ENCODE assay signal across 22 mouse cellular contexts in the genomic region with DNA sequence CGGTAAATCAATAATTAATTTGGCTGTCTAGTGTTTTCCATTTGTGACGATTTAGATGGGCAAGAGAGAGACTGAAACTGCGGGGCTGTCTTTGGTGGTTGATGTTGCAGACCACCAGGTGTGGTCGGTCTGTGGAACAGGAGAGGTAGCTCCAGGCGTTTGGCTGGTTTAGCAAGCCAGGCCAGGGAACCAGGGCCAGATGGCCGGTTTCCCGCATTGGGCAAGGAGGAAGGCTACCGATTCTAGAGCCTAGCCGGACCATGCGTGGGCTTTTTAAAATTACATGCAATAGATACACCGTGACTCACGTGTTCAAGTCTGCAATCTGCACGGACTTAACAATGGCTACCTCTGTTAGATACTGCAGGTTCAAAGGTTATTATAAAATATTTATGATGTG. TPM values are rescaled to one million over a fixed set of nuclear protein-coding genes. Genes with fewer than 3 reads are reported as not detected.
A peak's percentile ranks its signal among the peaks of the same experiment; 100 is the strongest.
DNase-seq lines count a peak whose midpoint lies in the region; ATAC-seq lines count a peak whose summit lies in the region.
"Had no signal": no experiment of that assay in that cellular context is flagged by ENCODE, and none has a peak within 500 bp of the region (broad histone marks: within the 10 kb centered on the region; RNA-seq: fewer than 3 reads in every experiment).

No protein-coding gene starts in this region.

- no peak overlapping the region for H3K27ac ChIP-seq in kidney, embryonic 15.5 days
- H3K27ac ChIP-seq: embryonic facial prominence, embryonic 13.5 days; forebrain, embryonic 12.5 days; heart, embryonic 10.5 days; heart, embryonic 15.5 days; hindbrain, embryonic 13.5 days; hindbrain, postnatal 0 days had no signal

- WGBS in kidney, embryonic 15.5 days = 91% methylated on average over 13 of the region's 13 CpGs

- H3K36me3 ChIP-seq in kidney, embryonic 15.5 days = peaks cover 67% of the 10 kb centered on the region

- no peaks in the 10 kb centered on the region for H3K4me1 ChIP-seq in kidney, embryonic 15.5 days
- H3K4me1 ChIP-seq: embryonic facial prominence, embryonic 13.5 days; forebrain, embryonic 12.5 days; heart, embryonic 15.5 days; hindbrain, embryonic 13.5 days had no signal

- no peak overlapping the region for H3K4me3 ChIP-seq in kidney, embryonic 15.5 days (replicated peaks)
- H3K4me3 ChIP-seq: embryonic facial prominence, embryonic 13.5 days; forebrain, embryonic 12.5 days; heart, embryonic 10.5 days; heart, embryonic 15.5 days; hindbrain, embryonic 13.5 days had no signal

- no peak overlapping the region for H3K4me2 ChIP-seq in kidney, embryonic 15.5 days
- H3K4me2 ChIP-seq: embryonic facial prominence, embryonic 13.5 days; forebrain, embryonic 12.5 days; heart, embryonic 15.5 days; hindbrain, embryonic 13.5 days had no signal

- H3K9me3 ChIP-seq in kidney, embryonic 15.5 days (replicated peaks) = no peaks in the 10 kb centered on the region
- H3K9me3 ChIP-seq: embryonic facial prominence, embryonic 13.5 days; forebrain, embryonic 12.5 days; G1E; heart, embryonic 10.5 days; heart, embryonic 15.5 days; hindbrain, embryonic 13.5 days had no signal

- H3K27me3 ChIP-seq in kidney, embryonic 15.5 days = no peaks in the 10 kb centered on the region
- H3K27me3 ChIP-seq: CH12.LX; embryonic facial prominence, embryonic 13.5 days; forebrain, embryonic 12.5 days; heart, embryonic 15.5 days; hindbrain, embryonic 13.5 days had no signal

- no peak for DNase-seq in cerebellum, adult 8-10 months
- DNase-seq in cerebellum, adult 18-20 months = peak; percentile 68 to 72
- DNase-seq in cerebellum, postnatal 10 days = peak; percentile 59 to 69
- DNase-seq in gastrocnemius, adult 18-20 months (ENCODE audit: low spot score) = no peak
- DNase-seq: adrenal gland, postnatal 10 days; gastrocnemius, postnatal 36 days; heart, adult 18-20 months; heart, postnatal 14 days; kidney, adult 11 months; kidney, adult 9 months had no signal

- peak; percentile 49; the same call in 1 of the 2 replicates for ATAC-seq in cerebellum, adult (ENCODE audit: insufficient number of reproducible peaks, low FRiP score, low TSS enrichment)
- ATAC-seq in granulocyte monocyte progenitor cell, adult 5-6 weeks (replicated peaks; ENCODE audit: poor library complexity, severe bottlenecking) = no peak
- ATAC-seq in kidney, embryonic 15.5 days (replicated peaks; ENCODE audit: low FRiP score) = no peak
- ATAC-seq: hindbrain, postnatal 0 days had no signal

- no peak overlapping the region for H3K9ac ChIP-seq in kidney, embryonic 15.5 days
- H3K9ac ChIP-seq: embryonic facial prominence, embryonic 13.5 days; forebrain, embryonic 12.5 days; heart, embryonic 15.5 days; hindbrain, embryonic 13.5 days had no signal

RNA-seq across cellular contexts. Expression of a gene that starts 12.7 kb away (rescaled TPM):
- total RNA-seq in granulocyte monocyte progenitor cell, adult 5-6 weeks (2014; fragmentation: Nextera tagmentation) = 3.0 and 9.3 TPM in 2 replicates
- total RNA-seq in granulocyte monocyte progenitor cell, adult 5-6 weeks (2017) = 3.6 and 4.9 TPM in 2 replicates
- 12.6 and 15.5 TPM in 2 replicates for polyA plus RNA-seq in kidney, embryonic 15.5 days (2015; fragmentation: Nextera tagmentation; extraction: Ambion mirVana)
- total RNA-seq in gastrocnemius, adult 18-20 months (2021) = 1 to 10 TPM; 3.0 to 4.2 TPM

RNA-seq across cellular contexts. Expression of a gene that starts 22.9 kb away (rescaled TPM):
- not detected in 2 replicates for total RNA-seq in granulocyte monocyte progenitor cell, adult 5-6 weeks (2014; fragmentation: Nextera tagmentation)
- not detected in 2 replicates for total RNA-seq in granulocyte monocyte progenitor cell, adult 5-6 weeks (2017)
- polyA plus RNA-seq in kidney, embryonic 15.5 days (2015; fragmentation: Nextera tagmentation; extraction: Ambion mirVana) = 3.1 and 3.5 TPM in 2 replicates
- total RNA-seq in gastrocnemius, adult 18-20 months (2021) = 1 to 10 TPM; 1.8 to 2.3 TPM
- total RNA-seq: CH12.LX; G1E; heart, adult 18-20 months; hematopoietic stem cell, adult 5-6 weeks had no signal
- polyA plus RNA-seq: G1E had no signal

Comparison
In these comparisons a context has a peak if more than half of its experiments do, and no peak if none do; other contexts are left out.
1. DNase-seq: peak in cerebellum, adult 18-20 months (2 of 2) and cerebellum, postnatal 10 days (2 of 2); none in cerebellum, adult 8-10 months (single experiment) and gastrocnemius, adult 18-20 months (single experiment).